Mouse (Mus musculus) embryonic facial prominence, embryonic 14.5 days (tissue): ENCODE measurements around the gene Tcf7l2. TPM values are rescaled to one million over a fixed set of nuclear protein-coding genes. Genes with fewer than 3 reads are reported as not detected.

Source experiments
- ATAC-seq: fragments of 200-750 bp; cut with Nextera tagmentation; 2 replicates; pipeline ENCODE4 v1.8.0; 2017; ENCODE audit warnings: low read depth, moderate number of reproducible peaks, moderate TSS enrichment
- DNase-seq: peaks from one replicate; pipeline ENCODE4 v3.0.0-alpha.2; 2015; ENCODE audit warnings: low spot score
- H3K27ac ChIP-seq: fragments of 300-500 bp; sonication (generic); replicated peaks from 2 replicates; pipeline ENCODE4 v1.5.1; 2014; ENCODE audit warnings: low read depth, mild to moderate bottlenecking, low read length, moderate library complexity
- H3K27me3 ChIP-seq: fragments of 300-500 bp; sonication (generic); replicated peaks from 2 replicates; pipeline ENCODE4 v1.6.1; 2014; ENCODE audit warnings: low read length; ENCODE audit not compliant: control insufficient read depth, insufficient read depth
- H3K36me3 ChIP-seq: fragments of 300-500 bp; sonication (generic); 2 replicates; pipeline ENCODE4 v1.6.1; 2014; ENCODE audit warnings: low read length, mixed read lengths; ENCODE audit not compliant: control insufficient read depth, insufficient read depth
- H3K4me1 ChIP-seq: fragments of 300-500 bp; sonication (generic); 2 replicates; pipeline ENCODE4 v1.6.1; 2014; ENCODE audit warnings: antibody characterized with exemption, low read length; ENCODE audit not compliant: control insufficient read depth, insufficient read depth
- H3K4me2 ChIP-seq: fragments of 300-500 bp; sonication (generic); 2 replicates; pipeline ENCODE4 v1.6.1; 2014; ENCODE audit warnings: low read depth, mild to moderate bottlenecking, low read length, moderate library complexity, mixed read lengths
- H3K4me3 ChIP-seq: fragments of 300-500 bp; sonication (generic); 2 replicates; pipeline ENCODE4 v1.5.1; 2014; ENCODE audit warnings: low read depth, mild to moderate bottlenecking, low read length
- H3K9ac ChIP-seq: fragments of 300-500 bp; sonication (generic); 2 replicates; pipeline ENCODE4 v1.6.1; 2014; ENCODE audit warnings: low read depth, mild to moderate bottlenecking, low read length, moderate library complexity, mixed read lengths
- H3K9me3 ChIP-seq: fragments of 300-500 bp; sonication (generic); 2 replicates; pipeline ENCODE4 v1.6.1; 2016; ENCODE audit warnings: low read length; ENCODE audit not compliant: control insufficient read depth
- WGBS: fragments of 180-500 bp; shearing (Covaris S2); extraction: QIAGEN DNeasy Blood & Tissue Kit; methylation state at CpG from one replicate; pipeline ENCODE4 v1.1.7; 2014; 5-methylcytosine and 5-hydroxymethylcytosine counted together
- polyA plus RNA-seq: library from polyadenylated mRNA; unstranded; fragments of >200 nt; fragmentation: Nextera tagmentation; extraction: Ambion mirVana; gene quantifications from 2 replicates; pipeline ENCODE4 v1.2.1, GENCODE M21; 2014

Tcf7l2 gene
- polyA plus RNA-seq, 1 experiment from 2014 or later: 106 TPM

DNA sequence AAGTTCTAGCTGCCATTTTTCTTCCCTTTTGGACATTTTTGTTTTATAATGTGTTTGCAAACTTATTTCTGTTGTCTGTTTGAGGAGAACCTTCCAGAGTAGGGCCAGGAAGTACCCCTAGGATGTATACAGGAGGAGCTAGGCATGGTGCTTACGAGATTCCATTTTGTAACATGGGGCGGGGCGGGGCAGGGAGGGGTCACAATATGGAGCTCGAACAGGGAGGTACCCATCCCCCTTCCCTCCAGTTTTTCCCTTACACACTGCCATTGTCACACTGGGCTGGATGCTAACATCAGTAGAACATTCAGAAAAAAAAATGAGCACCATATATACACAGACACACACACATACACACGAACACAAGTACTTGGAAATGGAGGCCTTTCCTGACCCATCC, 187.1 kb downstream of the Tcf7l2 start:
- DNase-seq (no peak), ATAC-seq (no peak)
- 85% methylated on average over 5 of the region's 5 CpGs for WGBS
- Histone ChIP-seq H3K36me3 (peaks cover 50% of the 10 kb centered on the region), H3K27me3 (no peaks in the 10 kb centered on the region), H3K9ac (no peak overlapping the region), H3K4me2 (no peak overlapping the region), H3K4me1 (no peaks in the 10 kb centered on the region), H3K4me3 (no peak overlapping the region), H3K27ac (no peak overlapping the region), H3K9me3 (no peaks in the 10 kb centered on the region)

DNA sequence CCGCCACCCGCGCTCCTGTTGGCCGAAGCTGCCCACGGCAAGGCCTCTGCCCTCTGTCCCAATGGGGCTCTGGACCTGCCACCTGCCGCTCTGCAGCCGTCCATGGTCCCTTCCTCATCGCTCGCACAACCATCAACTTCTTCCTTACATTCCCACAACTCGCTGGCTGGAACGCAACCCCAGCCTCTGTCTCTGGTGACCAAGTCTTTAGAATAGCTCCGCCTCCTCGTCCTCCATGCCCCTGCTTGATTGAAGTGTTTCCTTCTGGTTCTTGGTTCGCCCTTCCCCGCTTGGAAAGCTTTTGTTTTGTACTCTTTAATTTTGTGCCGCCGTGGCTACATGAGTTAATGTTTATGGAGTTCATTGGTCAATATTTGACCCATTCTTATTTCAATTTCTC, 190.0 kb downstream of the Tcf7l2 start:
- WGBS: 94% methylated on average over 17 of the region's 17 CpGs
- peaks cover 34% of the 10 kb centered on the region for H3K36me3 ChIP-seq
- no peaks in the 10 kb centered on the region for H3K27me3 ChIP-seq
- ATAC-seq (no peak), DNase-seq (no peak)
- H3K9ac ChIP-seq: no peak overlapping the region
- no peak overlapping the region for H3K4me3 ChIP-seq
- no peaks in the 10 kb centered on the region for H3K4me1 ChIP-seq
- H3K4me2 ChIP-seq: no peak overlapping the region
- no peaks in the 10 kb centered on the region for H3K9me3 ChIP-seq
- no peak overlapping the region for H3K27ac ChIP-seq

DNA sequence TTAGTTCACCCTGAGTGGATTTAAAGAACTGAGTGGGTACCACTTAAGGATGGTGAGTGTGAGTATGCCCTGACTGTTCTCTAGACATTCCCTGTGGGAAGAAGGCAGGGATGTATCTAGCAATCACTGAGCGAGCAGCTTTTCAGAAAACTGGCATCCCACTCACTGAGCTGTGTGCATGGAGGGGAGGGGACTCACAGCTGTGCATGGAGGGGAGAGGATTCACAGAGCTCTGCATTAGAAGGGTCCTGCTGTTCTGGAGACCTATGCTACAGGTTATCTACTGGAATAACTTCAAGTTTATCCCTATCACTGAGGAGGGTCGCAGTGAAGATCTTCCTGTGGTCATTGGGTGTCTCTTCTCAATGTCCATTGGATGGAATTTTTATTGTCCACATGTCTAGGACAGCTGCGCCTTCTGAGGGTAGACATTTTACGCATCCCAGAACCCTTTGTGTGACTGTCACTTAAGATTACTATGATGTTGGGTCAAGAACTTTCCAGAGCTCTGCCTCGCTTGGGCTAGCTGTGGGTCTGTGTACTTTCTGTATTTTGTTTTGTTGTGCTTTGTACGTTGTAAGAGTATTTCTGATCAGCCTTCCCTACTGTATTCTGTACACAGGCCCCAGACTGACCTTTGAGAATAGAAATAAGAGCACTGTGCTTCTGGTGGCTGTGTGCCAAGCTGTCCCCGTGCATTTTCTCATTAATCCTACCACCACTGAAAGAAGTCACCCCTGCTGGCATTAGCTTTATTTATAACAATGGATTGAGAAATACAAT, 192.5 kb downstream of the Tcf7l2 start:
- WGBS: 78% methylated on average over 7 of the region's 7 CpGs
- Histone ChIP-seq H3K9ac (no peak overlapping the region), H3K9me3 (0 out of 2 replicates have a peak, but pooled peaks cover 4% of the 10 kb centered on the region), H3K27me3 (no peaks in the 10 kb centered on the region), H3K4me3 (no peak overlapping the region), H3K36me3 (peaks cover 16% of the 10 kb centered on the region), H3K27ac (no peak overlapping the region), H3K4me1 (no peaks in the 10 kb centered on the region), H3K4me2 (no peak overlapping the region)
- DNase-seq: no peak
- peak; percentile 56 for ATAC-seq

DNA sequence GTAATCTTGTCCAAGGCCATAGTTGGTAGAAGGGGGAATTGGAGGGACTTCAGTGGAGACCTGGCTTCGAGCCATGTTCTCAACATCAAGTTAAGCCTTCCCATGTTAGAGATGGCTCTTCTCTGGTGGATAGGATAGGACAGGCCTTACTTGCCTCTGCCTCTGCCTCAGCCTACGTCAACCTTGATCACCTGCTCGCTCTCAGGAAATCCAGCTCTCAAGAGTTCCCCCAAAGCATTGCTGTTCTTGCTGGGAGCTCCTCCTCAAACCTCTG, 193.0 kb downstream of the Tcf7l2 start:
- Histone ChIP-seq H3K27ac (no peak overlapping the region), H3K9me3 (0 out of 2 replicates have a peak, but pooled peaks cover 4% of the 10 kb centered on the region), H3K4me3 (no peak overlapping the region), H3K27me3 (no peaks in the 10 kb centered on the region), H3K4me2 (no peak overlapping the region), H3K36me3 (peaks cover 15% of the 10 kb centered on the region), H3K4me1 (no peaks in the 10 kb centered on the region), H3K9ac (no peak overlapping the region)
- 0 out of 2 replicates have a peak, but pooled peaks have one; percentile 15 for ATAC-seq
- no peak for DNase-seq
- WGBS: 93% methylated on average over 3 of the region's 3 CpGs

- H3K27me3 ChIP-seq: no peaks in the 10 kb centered on the region
- 0 out of 2 replicates have a peak, but pooled peaks cover 4% of the 10 kb centered on the region for H3K9me3 ChIP-seq
- WGBS: 90% methylated on average over 3 of the region's 3 CpGs
- H3K4me1 ChIP-seq: peaks cover 16% of the 10 kb centered on the region
- H3K4me3 ChIP-seq: no peak overlapping the region
- DNase-seq (no peak), ATAC-seq (no peak)
- H3K27ac ChIP-seq: no peak overlapping the region
- no peak overlapping the region for H3K9ac ChIP-seq
- no peak overlapping the region for H3K4me2 ChIP-seq
- no peaks in the 10 kb centered on the region; the same call in 1 of the 2 replicates for H3K36me3 ChIP-seq
Observed at GRCm38 (mm10) chr19:55937026-55937425, 195.4 kb downstream of the Tcf7l2 start.

DNA sequence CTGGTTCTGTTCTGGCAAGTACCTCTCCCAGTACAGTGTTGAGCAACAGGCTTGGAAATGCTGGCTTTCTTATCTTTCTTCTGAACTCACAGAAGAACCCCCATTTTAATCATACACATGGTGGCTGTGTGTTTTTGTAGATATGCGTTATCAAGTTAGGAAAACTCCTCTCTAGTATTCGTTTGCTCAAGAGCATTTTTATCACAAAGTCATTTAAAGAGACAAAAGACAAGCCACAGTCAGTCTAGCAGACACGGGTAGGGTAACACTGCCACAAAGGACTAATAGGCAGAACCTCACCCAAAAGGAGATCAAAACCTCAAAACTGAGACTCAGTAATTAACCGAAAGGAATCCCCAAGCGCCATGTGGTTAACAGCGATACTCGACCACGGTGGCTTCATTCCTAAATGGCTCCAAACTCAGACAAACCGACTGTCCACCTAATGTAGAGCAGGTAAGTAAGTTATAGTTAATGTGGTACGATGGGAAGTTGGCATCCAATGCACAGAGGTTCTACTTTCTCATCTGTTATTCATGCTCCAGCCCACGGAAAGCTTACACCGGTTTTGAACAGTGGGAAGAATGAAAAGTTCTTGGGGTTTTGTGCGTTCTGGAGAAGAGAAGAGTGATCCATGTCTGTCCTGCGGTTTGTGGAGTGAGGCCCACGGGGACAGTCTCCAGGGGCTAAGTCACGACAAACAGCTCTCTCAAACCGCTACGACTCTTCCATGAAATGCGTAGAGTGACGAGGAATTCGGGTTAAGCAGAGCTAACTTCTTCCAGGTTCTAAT, 196.8 kb downstream of the Tcf7l2 start:
- DNase-seq (no peak), ATAC-seq (no peak)
- Histone ChIP-seq H3K9ac (no peak overlapping the region), H3K27ac (no peak overlapping the region), H3K9me3 (0 out of 2 replicates have a peak, but pooled peaks cover 4% of the 10 kb centered on the region), H3K27me3 (no peaks in the 10 kb centered on the region), H3K4me1 (peaks cover 16% of the 10 kb centered on the region), H3K4me2 (no peak overlapping the region), H3K36me3 (no peaks in the 10 kb centered on the region), H3K4me3 (no peak overlapping the region)
- 86% methylated on average over 21 of the region's 21 CpGs for WGBS

DNA sequence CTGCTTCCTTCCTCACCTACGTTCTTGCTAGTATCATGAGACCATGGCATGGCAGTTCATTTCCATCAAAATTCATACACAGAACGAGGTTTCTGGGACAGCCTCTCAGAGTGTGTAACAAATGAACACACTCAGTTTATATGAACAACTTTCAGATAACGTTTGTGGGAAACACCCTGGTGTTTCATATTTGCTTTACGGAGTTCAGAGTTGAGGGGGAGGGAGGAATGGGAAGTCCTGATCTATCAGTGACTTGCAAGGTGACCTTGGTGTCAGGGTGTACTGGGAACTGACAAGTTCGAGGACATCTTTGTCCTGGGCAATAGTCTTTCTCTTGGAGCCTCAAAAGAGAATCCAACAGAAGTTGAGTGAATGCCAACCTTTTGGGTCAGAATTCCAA, 197.5 kb downstream of the Tcf7l2 start:
- no peak overlapping the region for H3K9ac ChIP-seq
- DNase-seq: no peak
- no peak for ATAC-seq
- H3K4me3 ChIP-seq: no peak overlapping the region
- H3K4me2 ChIP-seq: no peak overlapping the region
- no peaks in the 10 kb centered on the region for H3K27me3 ChIP-seq
- 85% methylated on average over 5 of the region's 5 CpGs for WGBS
- H3K4me1 ChIP-seq: peaks cover 16% of the 10 kb centered on the region
- no peak overlapping the region for H3K27ac ChIP-seq
- H3K9me3 ChIP-seq: 0 out of 2 replicates have a peak, but pooled peaks cover 4% of the 10 kb centered on the region
- H3K36me3 ChIP-seq: no peaks in the 10 kb centered on the region

DNA sequence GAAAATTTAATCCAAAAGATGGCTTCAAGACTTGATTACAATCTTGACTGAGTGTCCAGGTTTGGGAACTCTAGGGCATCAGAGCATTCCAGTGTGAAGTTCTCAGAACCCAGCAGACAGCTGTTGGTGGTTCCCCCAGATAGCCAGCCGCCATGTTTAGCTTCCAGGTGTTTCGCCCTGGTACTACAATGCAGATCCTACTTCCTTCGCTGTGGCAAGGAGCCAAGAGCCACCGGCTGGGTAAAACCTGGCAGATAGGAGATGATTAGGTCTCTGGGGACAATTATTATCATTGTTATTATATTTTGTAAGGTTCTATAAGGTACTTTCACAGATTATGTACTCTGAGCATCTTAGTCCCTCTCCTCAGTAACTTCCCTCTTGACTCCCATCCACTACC, 198.1 kb downstream of the Tcf7l2 start:
- H3K9ac ChIP-seq: no peak overlapping the region
- peaks cover 16% of the 10 kb centered on the region for H3K4me1 ChIP-seq
- no peak overlapping the region for H3K4me2 ChIP-seq
- no peak for DNase-seq
- no peak overlapping the region for H3K27ac ChIP-seq
- no peak overlapping the region for H3K4me3 ChIP-seq
- H3K27me3 ChIP-seq: no peaks in the 10 kb centered on the region
- H3K9me3 ChIP-seq: 0 out of 2 replicates have a peak, but pooled peaks cover 4% of the 10 kb centered on the region
- WGBS: 86% methylated on average over 4 of the region's 4 CpGs
- no peak for ATAC-seq
- no peaks in the 10 kb centered on the region for H3K36me3 ChIP-seq
